Mouse (Mus musculus) left cerebral cortex, adult 11 months (tissue): ENCODE measurements at regions not wholly inside any gene's neighbourhood (a gene's known extent, or its start where the extent isn't known, plus 50 kb on each side); places are given as distances from the start of the nearest gene placed in this dataset.
A peak's percentile ranks its signal among the peaks of the same experiment; 100 is the strongest.
"Not testable (repeated sequence)": the region's sequence is repeated elsewhere in the genome, so short reads cannot be mapped to it uniquely, and the experiment has no call there.

Experiments
- DNase-seq: peaks from one replicate; pipeline ENCODE4 v3.0.0; 2022; ENCODE audit warnings: low spot score

DNA sequence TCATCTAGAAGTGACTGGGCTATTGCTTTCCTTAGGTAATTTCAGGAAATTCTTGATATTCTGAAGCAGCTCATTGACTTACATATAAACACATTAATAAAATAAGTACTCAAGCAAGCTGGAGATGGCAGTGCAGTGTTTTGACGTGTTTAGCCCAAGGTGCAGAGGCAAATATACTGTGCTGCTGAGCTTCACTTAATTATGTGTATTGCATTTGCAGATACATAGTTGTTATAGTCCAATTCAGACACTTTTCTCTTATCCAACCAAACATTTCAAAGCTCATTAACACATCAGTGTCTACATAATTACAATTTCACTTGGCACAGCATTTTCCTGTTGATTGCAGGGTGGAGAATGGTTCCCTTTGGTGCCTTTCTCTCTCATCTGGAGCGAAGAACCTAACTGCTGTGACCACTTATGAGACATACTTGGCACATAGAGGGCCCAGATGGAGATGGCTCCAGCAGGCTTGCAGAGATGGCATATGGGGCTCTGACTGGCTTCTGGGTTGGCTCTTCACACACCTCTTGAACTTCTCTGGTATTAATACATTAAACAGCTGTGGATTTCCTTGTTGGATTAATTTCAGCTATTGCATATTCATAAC is 803.9 kb upstream of the Gm10800 start:
- peak; percentile 0 for DNase-seq

DNA sequence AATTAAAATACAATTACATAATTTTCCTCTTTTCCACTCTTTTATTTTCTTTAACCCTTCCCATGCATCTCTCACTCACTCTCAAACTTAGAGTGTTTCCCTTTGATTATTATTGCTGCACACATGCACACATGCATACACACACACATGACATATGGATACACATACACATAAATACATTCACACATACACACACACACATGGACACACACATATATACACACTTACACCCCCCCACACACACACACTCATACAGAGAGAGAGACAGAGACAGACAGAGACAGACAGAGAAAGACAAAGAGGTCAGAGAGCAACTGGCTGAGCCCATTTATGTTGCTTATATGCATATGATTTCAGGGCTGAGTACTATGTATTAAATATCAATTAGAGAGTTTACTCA is 764.2 kb upstream of the Gm10800 start:
- no peak for DNase-seq

DNA sequence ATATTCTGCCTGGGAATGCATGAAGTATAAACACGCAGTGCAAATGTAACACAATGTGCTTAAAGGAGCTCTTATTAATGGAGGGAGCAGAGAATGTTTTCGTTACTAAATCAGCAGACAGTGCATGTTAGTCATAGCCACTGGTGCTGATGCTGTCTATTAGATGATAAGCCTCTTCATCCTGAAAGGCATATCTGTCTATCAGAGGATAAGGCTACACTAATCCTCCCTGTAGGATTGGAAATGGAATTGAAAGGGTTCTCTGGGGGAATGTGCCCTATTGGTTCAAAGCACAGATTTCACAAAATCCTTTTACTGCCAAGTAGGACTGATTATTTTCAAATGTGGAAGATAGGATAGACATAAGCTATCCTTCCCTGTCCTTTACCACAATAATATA is 763.4 kb upstream of the Gm10800 start:
- no peak for DNase-seq

- no peak for DNase-seq
Measured at GRCm38 (mm10) chr2:99421622-99422021, 754.5 kb upstream of the Gm10800 start.

DNA sequence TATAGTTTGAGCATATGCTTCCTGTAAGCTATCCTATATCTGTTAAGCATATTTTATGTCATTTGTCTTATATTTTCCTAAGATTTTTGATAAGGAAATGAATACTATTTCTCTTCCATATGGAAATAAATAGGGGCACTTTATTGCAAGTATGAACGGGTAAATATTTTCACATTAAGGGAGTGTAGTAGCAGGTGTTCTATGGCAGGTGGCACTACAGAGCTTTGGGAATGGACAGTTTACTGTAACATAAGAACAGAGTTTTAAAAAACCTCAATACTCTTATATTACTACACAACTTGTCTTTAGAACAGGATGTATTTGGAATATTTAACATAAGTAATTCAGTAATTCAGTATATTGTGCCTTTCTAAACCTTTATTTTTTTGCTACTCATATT is 742.4 kb upstream of the Gm10800 start:
- DNase-seq: no peak

GRCm38 (mm10) chr2:99379746-99380145 is 712.6 kb upstream of the Gm10800 start:
- DNase-seq: no peak

GRCm38 (mm10) chr2:99363651-99364050 is 696.5 kb upstream of the Gm10800 start:
- DNase-seq: not testable (repeated sequence)

DNA sequence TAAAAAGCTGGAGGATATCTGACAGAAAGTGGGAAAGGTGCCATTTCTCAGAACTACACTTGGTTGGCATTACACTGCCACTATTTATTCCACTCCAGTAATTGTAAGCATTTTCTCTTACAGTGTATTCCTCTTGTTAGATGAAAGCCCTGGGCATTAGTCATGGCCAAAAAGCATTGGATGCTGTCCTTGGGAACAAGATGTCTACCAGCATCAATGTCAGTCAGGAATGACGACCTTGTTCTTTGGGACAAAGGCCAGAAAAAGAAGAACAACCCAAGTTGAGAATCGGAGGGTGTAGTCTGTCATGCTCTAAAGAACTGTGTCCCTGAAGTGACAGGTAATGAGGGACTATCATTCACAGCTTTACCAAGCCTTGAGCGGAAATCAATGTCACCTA is 662.1 kb upstream of the Gm10800 start:
- DNase-seq: no peak
